8 mouse cellular contexts compared by ENCODE assay signal in genomic region chr2:112454862-112455564, GRCm38 (mm10). TPM values are rescaled to one million over a fixed set of nuclear protein-coding genes. Genes with fewer than 3 reads are reported as not detected.
DNase-seq lines count a peak whose midpoint lies in the region; ATAC-seq and TF ChIP-seq lines count a peak whose summit lies in the region.

Gene Emc7, plus strand, starts transcription at chr2:112454997.

- no peak for TF ChIP-seq EP300 in CH12.LX (IDR thresholded peaks at IDR 0.05; ENCODE audit: low read length)
- TF ChIP-seq EP300 in heart, postnatal 0 days (IDR thresholded peaks at IDR 0.05; ENCODE audit: low read depth) = no peak

- DNase-seq in CH12.LX (ENCODE audit: extremely low read depth) = peak; percentile 93
- peak; percentile 91 for DNase-seq in c-Kit-positive CD71-positive TER-119-negative erythroid progenitor cells, embryonic 14.5 days (ENCODE audit: low read depth)
- DNase-seq in heart, postnatal 0 days (ENCODE audit: low spot score) = peak; percentile 95
- DNase-seq in kidney, postnatal 4 days = peak; percentile 99

- TF ChIP-seq RAD21 in CH12.LX (IDR thresholded peaks at IDR 0.05; ENCODE audit: low read depth, low read length) = no peak

- peak; percentile 97 for TF ChIP-seq POLR2A in CH12.LX (IDR thresholded peaks at IDR 0.05; ENCODE audit: low read depth, low read length)
- TF ChIP-seq POLR2A in testis, adult 2 months (IDR thresholded peaks at IDR 0.05; ENCODE audit: control insufficient read depth, low read depth, low read length) = peak; percentile 94

- peak; percentile 99 for ATAC-seq in forebrain, embryonic 12.5 days (ENCODE audit: low FRiP score)
- ATAC-seq in heart, postnatal 0 days (ENCODE audit: insufficient read depth, low read depth) = peak; percentile 99
- peak; percentile 100 for ATAC-seq in liver, embryonic 16.5 days (ENCODE audit: low read depth)
- ATAC-seq in neural tube, embryonic 13.5 days (ENCODE audit: low read depth) = peak; percentile 97

- WGBS in forebrain, embryonic 12.5 days = under 1% methylated on average over 49 of the region's 49 CpGs
- WGBS in heart, postnatal 0 days = under 1% methylated on average over 49 of the region's 49 CpGs
- WGBS in liver, embryonic 16.5 days (ENCODE audit: insufficient replicate concordance) = under 1% methylated on average over 49 of the region's 49 CpGs
- under 1% methylated on average over 49 of the region's 49 CpGs for WGBS in neural tube, embryonic 13.5 days

- H3K36me3 ChIP-seq in CH12.LX (replicated peaks in 1 of 2; ENCODE audit: control insufficient read depth in 1 of 2, insufficient read depth in 1 of 2, low read length in 1 of 2) = peaks cover 6 to 16% of the 10 kb centered on the region in 2 experiments
- peaks cover 2% of the 10 kb centered on the region for H3K36me3 ChIP-seq in forebrain, embryonic 12.5 days (replicated peaks)
- H3K36me3 ChIP-seq in heart, postnatal 0 days (replicated peaks; ENCODE audit: control insufficient read depth, insufficient read depth, low read length) = no peaks in the 10 kb centered on the region; the same call in none of the 2 replicates
- peaks cover 2% of the 10 kb centered on the region for H3K36me3 ChIP-seq in liver, embryonic 16.5 days (ENCODE audit: control insufficient read depth, insufficient read depth)
- H3K36me3 ChIP-seq in neural tube, embryonic 13.5 days = peaks cover 2% of the 10 kb centered on the region
- H3K36me3 ChIP-seq in testis, adult 2 months (ENCODE audit: control insufficient read depth, insufficient read depth, low read length) = no peaks in the 10 kb centered on the region

- dilution Hi-C loops in CH12.LX (cut with MboI; ENCODE audit: extremely low pct_ligation_motif_present, extremely low pct_unique_long_range_greater_than_20kb, low sequenced_read_pairs) = no loop called here

- peak within 1 kb of the TSS; percentile 47 for H3K27ac ChIP-seq in CH12.LX (ENCODE audit: insufficient read depth, low read depth)
- H3K27ac ChIP-seq in forebrain, embryonic 12.5 days = peak within 1 kb of the TSS; percentile 47
- peak within 1 kb of the TSS; percentile 82 for H3K27ac ChIP-seq in heart, postnatal 0 days (ENCODE audit: low read depth)
- H3K27ac ChIP-seq in liver, embryonic 16.5 days (ENCODE audit: low read length) = peak within 1 kb of the TSS; percentile 85
- peak within 1 kb of the TSS; percentile 84 for H3K27ac ChIP-seq in neural tube, embryonic 13.5 days (replicated peaks)
- peak within 1 kb of the TSS; percentile 89 for H3K27ac ChIP-seq in testis, adult 2 months (ENCODE audit: control insufficient read depth, insufficient read depth, low read depth, low read length)

- H3K4me2 ChIP-seq in CH12.LX (ENCODE audit: insufficient read depth, low read depth, poor library complexity, severe bottlenecking) = peak within 1 kb of the TSS; percentile 88
- H3K4me2 ChIP-seq in forebrain, embryonic 12.5 days = peak within 1 kb of the TSS; percentile 74
- peak within 1 kb of the TSS; percentile 78 for H3K4me2 ChIP-seq in heart, postnatal 0 days (ENCODE audit: low read depth, low read length)
- peak within 1 kb of the TSS; percentile 81 for H3K4me2 ChIP-seq in liver, embryonic 16.5 days (ENCODE audit: low read depth, low read length)
- H3K4me2 ChIP-seq in neural tube, embryonic 13.5 days = peak within 1 kb of the TSS; percentile 84

- H3K79me2 ChIP-seq in CH12.LX (replicated peaks; ENCODE audit: control insufficient read depth, extremely low read depth, insufficient read depth, poor library complexity, severe bottlenecking) = peaks cover 36% of the 10 kb centered on the region

- H3K4me3 ChIP-seq in CH12.LX (replicated peaks in 1 of 3; ENCODE audit: low read depth in 2 of 3, low read length in 2 of 3, poor library complexity in 1 of 3) = peak within 1 kb of the TSS; percentile 76 to 95 (median 92)
- H3K4me3 ChIP-seq in forebrain, embryonic 12.5 days (replicated peaks) = peak within 1 kb of the TSS; percentile 68
- peak within 1 kb of the TSS; percentile 72 for H3K4me3 ChIP-seq in heart, postnatal 0 days (ENCODE audit: low read depth, low read length)
- H3K4me3 ChIP-seq in liver, embryonic 16.5 days (ENCODE audit: low read depth, low read length) = peak within 1 kb of the TSS; percentile 82
- H3K4me3 ChIP-seq in neural tube, embryonic 13.5 days = peak within 1 kb of the TSS; percentile 83
- peak within 1 kb of the TSS; percentile 96 for H3K4me3 ChIP-seq in testis, adult 2 months (ENCODE audit: control insufficient read depth, low read depth, low read length)

- no peak for TF ChIP-seq CTCF in CH12.LX (conservative IDR thresholded peaks at IDR 0.05 in 1 of 2, IDR thresholded peaks at IDR 0.05 in 1 of 2; ENCODE audit: low read depth in 2 of 2, low read length in 2 of 2)
- TF ChIP-seq CTCF in heart, postnatal 0 days (IDR thresholded peaks at IDR 0.05; ENCODE audit: low read depth) = no peak
- TF ChIP-seq CTCF in testis, adult 2 months (IDR thresholded peaks at IDR 0.05; ENCODE audit: control insufficient read depth, insufficient read depth, insufficient replicate concordance, low read depth, low read length) = no peak

- H3K4me1 ChIP-seq in CH12.LX (ENCODE audit: control insufficient read depth in 1 of 2, insufficient read depth in 2 of 2) = peaks cover 0 to 33% of the 10 kb centered on the region in 2 experiments; a peak in 2 of 4 replicates
- peaks cover 9% of the 10 kb centered on the region for H3K4me1 ChIP-seq in forebrain, embryonic 12.5 days
- H3K4me1 ChIP-seq in heart, postnatal 0 days (ENCODE audit: control insufficient read depth, insufficient read depth) = peaks cover 16% of the 10 kb centered on the region; the same call in 1 of the 2 replicates
- H3K4me1 ChIP-seq in liver, embryonic 16.5 days (ENCODE audit: control insufficient read depth, low read depth, low read length) = peaks cover 5% of the 10 kb centered on the region
- peaks cover 19% of the 10 kb centered on the region for H3K4me1 ChIP-seq in neural tube, embryonic 13.5 days (replicated peaks)
- H3K4me1 ChIP-seq in testis, adult 2 months (ENCODE audit: control insufficient read depth, insufficient read depth, low read length) = no peaks in the 10 kb centered on the region

- H3K27me3 ChIP-seq in CH12.LX (replicated peaks) = no peaks in the 10 kb centered on the region
- no peaks in the 10 kb centered on the region for H3K27me3 ChIP-seq in forebrain, embryonic 12.5 days
- no peaks in the 10 kb centered on the region for H3K27me3 ChIP-seq in heart, postnatal 0 days (ENCODE audit: control insufficient read depth, insufficient read depth, low read length)
- no peaks in the 10 kb centered on the region for H3K27me3 ChIP-seq in liver, embryonic 16.5 days (ENCODE audit: control insufficient read depth, insufficient read depth, low read depth, low read length)
- H3K27me3 ChIP-seq in neural tube, embryonic 13.5 days = no peaks in the 10 kb centered on the region
- H3K27me3 ChIP-seq in testis, adult 2 months (ENCODE audit: control insufficient read depth, insufficient read depth, low read length) = no peaks in the 10 kb centered on the region

- H3K9ac ChIP-seq in CH12.LX (ENCODE audit: insufficient read depth, low read depth) = peak within 1 kb of the TSS; percentile 96
- peak within 1 kb of the TSS; percentile 76 for H3K9ac ChIP-seq in forebrain, embryonic 12.5 days
- H3K9ac ChIP-seq in heart, postnatal 0 days (replicated peaks; ENCODE audit: low read depth, low read length) = peak within 1 kb of the TSS; percentile 82
- peak within 1 kb of the TSS; percentile 85 for H3K9ac ChIP-seq in liver, embryonic 16.5 days (ENCODE audit: low read depth, low read length)
- H3K9ac ChIP-seq in neural tube, embryonic 13.5 days = peak within 1 kb of the TSS; percentile 88

- H3K9me3 ChIP-seq in CH12.LX (replicated peaks; ENCODE audit: low read length) = peaks cover 2% of the 10 kb centered on the region
- H3K9me3 ChIP-seq in forebrain, embryonic 12.5 days = no peaks in the 10 kb centered on the region
- H3K9me3 ChIP-seq in heart, postnatal 0 days (replicated peaks; ENCODE audit: control insufficient read depth, low read length) = no peaks in the 10 kb centered on the region
- H3K9me3 ChIP-seq in liver, embryonic 16.5 days (replicated peaks; ENCODE audit: control insufficient read depth, low read length) = no peaks in the 10 kb centered on the region
- H3K9me3 ChIP-seq in neural tube, embryonic 13.5 days = no peaks in the 10 kb centered on the region

- in situ Hi-C loops in CH12.LX (cut with MboI; ENCODE audit: low pct_ligation_motif_present, low pct_unique_long_range_greater_than_20kb, low sequenced_read_pairs) = loop anchor here (10.0 kb wide), 1 partner anchor 80 kb away; the partner anchor contains the start of gene Katnbl1

TF ChIP-seq in CH12.LX, 34 proteins besides CTCF, POLR2A, EP300 and RAD21 (continues in another document):
- 0 out of 2 replicates have a peak, but pooled peaks have one; percentile 29 for TF ChIP-seq JUND (conservative IDR thresholded peaks at IDR 0.05; ENCODE audit: low read depth, low read length)
- peak; percentile 95 for TF ChIP-seq SIN3A (IDR thresholded peaks at IDR 0.05; ENCODE audit: low read length)
- peak; percentile 79 for TF ChIP-seq POLR2AphosphoS2 (IDR thresholded peaks at IDR 0.05; ENCODE audit: low read depth, low read length)
- TF ChIP-seq CHD1 (IDR thresholded peaks at IDR 0.05; ENCODE audit: low read depth, low read length) = no peak
- TF ChIP-seq USF1 (IDR thresholded peaks at IDR 0.05; ENCODE audit: low read depth, low read length) = no peak
- TF ChIP-seq HCFC1 (IDR thresholded peaks at IDR 0.05; ENCODE audit: low read depth, low read length) = peak; percentile 97
- TF ChIP-seq UBTF (IDR thresholded peaks at IDR 0.05; ENCODE audit: low read depth, low read length) = no peak
- peak; percentile 75 for TF ChIP-seq IRF4 (IDR thresholded peaks at IDR 0.05; ENCODE audit: low read depth, low read length)
- TF ChIP-seq MEF2A (IDR thresholded peaks at IDR 0.05; ENCODE audit: borderline replicate concordance, low read depth, low read length) = peak; percentile 83
- TF ChIP-seq TBP (conservative IDR thresholded peaks at IDR 0.05; ENCODE audit: low read depth, low read length) = peak; percentile 87
- TF ChIP-seq CHD2 (IDR thresholded peaks at IDR 0.05; ENCODE audit: low read length) = peak; percentile 38; the same call in 1 of the 2 replicates
- peak; percentile 81; the same call in 1 of the 2 replicates for TF ChIP-seq MAZ (IDR thresholded peaks at IDR 0.05; ENCODE audit: low read depth, low read length)

RNA-seq across cellular contexts. Expression of gene Emc7, which starts in this region (rescaled TPM):
- total RNA-seq in CH12.LX (2012; rRNA removed) = 16.5 and 17.7 TPM in 2 replicates
- 25.6 and 28.3 TPM in 2 replicates for total RNA-seq in CH12.LX (2014; rRNA removed)
- 21.3 and 26.6 TPM in 2 replicates for polyA plus RNA-seq in CH12.LX (2012; ENCODE audit: insufficient read length, low read depth)
- 11.1 and 11.5 TPM in 2 replicates for polyA plus RNA-seq in forebrain, embryonic 12.5 days (2016; fragmentation: Nextera tagmentation; extraction: Ambion mirVana)
- 6.8 and 7.0 TPM in 2 replicates for total RNA-seq in heart, postnatal 0 days (2014; rRNA removed; ENCODE audit: low replicate concordance)
- 22.6 and 22.7 TPM in 2 replicates for polyA plus RNA-seq in heart, postnatal 0 days (2015; fragmentation: Nextera tagmentation; extraction: Ambion mirVana)
- polyA plus RNA-seq in liver, embryonic 16.5 days (2015; fragmentation: Nextera tagmentation; extraction: Ambion mirVana) = 12.9 and 13.2 TPM in 2 replicates
- 20.9 and 21.8 TPM in 2 replicates for polyA plus RNA-seq in neural tube, embryonic 13.5 days (2015; fragmentation: Nextera tagmentation; extraction: Ambion mirVana)
- 8.2 and 10.6 TPM in 2 replicates for polyA plus RNA-seq in testis, adult 2 months (2012; rRNA removed)

Comparison
In these comparisons a context has a peak if more than half of its experiments do, and no peak if none do; other contexts are left out.
1. Peak in every context shown above with its lines: DNase-seq, ATAC-seq, H3K4me3 ChIP-seq and H3K27ac ChIP-seq.